Mouse (Mus musculus): ENCODE measurements around the gene Phtf2.

DNA sequence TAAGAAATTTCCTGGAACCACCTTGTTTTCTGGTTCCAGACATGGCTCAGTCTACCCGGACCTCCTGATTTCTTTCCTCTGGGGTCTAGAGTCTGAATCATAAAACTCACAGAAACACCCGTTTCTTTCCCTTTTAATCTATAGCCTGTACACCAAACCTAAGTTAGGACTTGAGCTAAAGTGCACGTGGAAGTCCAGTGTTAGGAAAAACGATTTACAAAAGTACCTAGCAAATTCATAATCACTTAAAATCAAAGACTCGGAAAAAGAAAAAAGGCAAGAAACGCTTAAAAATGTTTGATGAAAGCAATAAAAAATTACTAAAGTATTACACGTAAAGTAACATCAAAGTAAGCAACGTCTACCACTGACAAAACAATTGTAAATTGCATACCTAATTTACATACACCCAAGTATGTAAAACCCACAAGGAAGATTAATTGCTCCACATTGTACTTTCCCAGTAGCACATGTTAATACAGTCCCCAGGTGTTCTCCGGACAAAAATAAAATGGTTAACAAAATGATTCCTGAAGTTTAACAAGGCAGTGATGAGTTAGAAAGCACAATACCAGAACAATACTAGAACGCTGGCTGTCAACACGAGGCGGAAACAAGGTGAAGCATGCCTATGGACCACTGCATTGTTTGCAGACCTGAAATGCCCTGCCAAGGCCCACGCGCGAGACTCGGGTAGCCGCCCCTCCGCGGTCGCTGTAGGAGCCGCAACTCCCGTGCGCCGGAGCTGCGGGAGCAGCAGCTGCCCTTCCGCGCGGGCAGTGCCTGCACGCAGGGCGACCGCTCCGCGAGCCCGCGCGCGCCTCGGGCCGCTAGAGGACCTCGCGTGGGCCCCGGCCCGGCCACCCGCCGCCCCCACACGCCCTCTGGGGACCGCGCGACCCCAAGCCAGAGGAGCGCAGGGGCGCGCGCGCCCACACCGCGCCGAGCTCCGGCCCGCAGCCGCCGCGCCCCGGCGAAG is 838 bp downstream of the Phtf2 start:
- TF ChIP-seq CTCF (IDR thresholded peaks at IDR 0.05; ENCODE audit: control insufficient read depth, insufficient read depth, insufficient replicate concordance, low read depth, low read length) (no peak), POLR2A (IDR thresholded peaks at IDR 0.05; ENCODE audit: control insufficient read depth, low read depth, low read length) (no peak)

Data from testis, adult 2 months (tissue).